Mouse (Mus musculus) right cerebral cortex, postnatal 4 days (tissue): Measurements from ENCODE around the gene Lix1l.

Experiments used
- DNase-seq: peaks from one replicate; pipeline ENCODE4 v3.0.0-alpha.2; 2022

Gene Lix1l

DNA sequence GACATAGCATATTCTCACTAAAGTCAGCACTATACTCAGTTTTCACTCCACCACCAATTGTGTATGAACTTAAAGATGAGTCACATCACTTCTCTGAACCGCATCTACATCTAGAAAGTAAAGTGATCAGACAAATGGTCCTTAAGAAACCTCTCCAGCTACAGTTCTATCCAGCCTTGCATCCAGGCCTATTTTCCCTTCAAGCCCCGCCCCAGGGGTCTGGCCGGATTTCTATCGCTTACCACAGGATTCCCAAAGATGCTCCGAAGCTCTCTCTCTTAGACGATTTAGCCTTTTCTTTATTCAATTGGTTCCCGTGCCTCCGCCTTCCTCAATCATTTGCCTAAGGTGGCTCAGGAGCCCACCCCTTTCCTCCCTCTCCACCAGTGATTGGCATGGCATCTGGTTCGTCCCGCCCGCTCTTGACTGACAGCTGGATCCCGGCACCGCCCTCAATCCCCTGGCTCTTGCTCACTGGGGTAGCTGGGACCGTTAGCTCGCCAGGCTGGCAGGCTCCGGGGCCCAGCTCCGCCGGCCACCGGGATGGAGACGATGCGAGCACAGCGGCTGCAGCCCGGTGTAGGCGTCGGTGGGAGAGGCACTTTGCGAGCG, at the start of gene Lix1l:
TSS of gene Lix1l (plus strand) at position 511 of the 612 bp plus-strand sequence.
- DNase-seq, result peak; percentile 86

DNA sequence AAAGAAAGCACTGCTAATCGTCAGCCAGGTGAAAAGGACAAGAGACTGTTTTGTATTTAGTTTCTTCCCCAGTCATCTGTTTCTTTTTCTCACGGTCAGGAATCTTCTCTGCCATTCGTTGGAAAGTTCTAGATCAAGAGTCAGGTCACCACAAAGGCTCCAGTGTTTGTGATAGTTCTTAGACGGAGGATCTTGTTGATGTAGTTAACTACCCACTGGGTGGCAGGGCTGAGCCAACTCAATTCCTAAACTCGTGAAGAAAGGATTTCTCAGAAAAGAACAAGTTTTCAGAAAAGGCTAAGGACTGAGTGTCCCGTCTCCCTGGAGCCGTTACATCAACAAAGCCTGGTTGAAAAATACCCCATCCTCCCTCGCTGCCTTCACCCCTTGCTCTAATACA, 49.7 kb upstream of the Lix1l start:
- peak; percentile 56 for DNase-seq

DNA sequence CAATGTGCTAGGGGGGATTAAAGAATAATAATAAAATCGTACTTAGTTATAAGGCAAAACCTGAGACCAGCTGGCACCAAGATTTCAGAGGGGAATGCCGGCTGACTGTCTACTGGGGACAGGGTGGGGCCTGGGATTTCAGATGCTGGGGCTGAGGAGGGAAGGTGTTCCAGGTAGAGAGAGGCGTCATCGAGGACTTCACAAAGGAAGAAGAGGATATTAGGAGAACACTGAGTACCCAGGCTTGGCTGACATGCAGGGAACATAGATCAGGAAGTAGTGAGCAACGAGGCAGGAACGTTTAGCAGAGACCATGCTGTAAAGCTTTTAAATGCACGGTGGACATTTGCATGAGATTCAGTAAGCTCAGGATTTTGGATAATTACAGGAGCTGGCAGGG, 49.1 kb upstream of the Lix1l start:
- no peak for DNase-seq

DNA sequence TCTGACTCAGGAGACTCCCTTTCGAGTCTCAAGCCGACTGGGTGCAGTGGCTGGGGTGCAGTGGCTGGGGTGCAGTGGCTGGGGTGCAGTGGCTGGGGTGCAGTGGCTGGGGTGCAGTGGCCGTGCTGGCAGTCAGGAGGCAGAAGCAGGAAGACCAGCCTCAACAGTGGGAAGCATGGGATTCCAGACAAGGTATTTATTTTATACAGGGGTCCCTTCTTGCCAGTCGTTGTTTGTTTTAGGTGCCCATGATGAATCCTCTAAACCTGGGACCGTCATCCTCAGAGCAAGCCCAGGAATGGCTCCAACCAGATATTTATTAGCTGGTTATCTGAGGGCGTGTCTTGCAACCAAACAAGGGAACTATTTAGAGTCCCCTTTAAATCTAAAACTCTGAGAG, 47.3 kb upstream of the Lix1l start:
- no peak for DNase-seq

DNA sequence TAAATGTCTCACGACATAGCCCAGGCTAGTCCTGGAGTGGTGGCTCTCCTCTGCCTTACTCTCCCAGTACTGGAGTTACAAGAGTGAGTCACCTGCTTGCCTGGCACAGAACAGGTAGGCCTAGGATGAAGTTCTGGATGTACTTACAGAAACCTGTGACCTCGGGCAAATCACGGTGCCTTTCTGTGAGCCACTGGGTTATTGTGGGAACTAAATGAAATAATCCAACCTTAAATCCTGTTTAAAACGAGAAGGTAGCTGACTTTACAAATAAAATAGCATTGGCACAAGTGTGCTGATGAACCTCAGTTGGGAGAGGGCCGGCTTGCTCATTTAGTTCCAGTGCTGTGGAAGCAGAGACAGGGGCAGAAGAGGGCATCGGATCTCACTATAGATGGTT, 46.7 kb upstream of the Lix1l start:
- no peak for DNase-seq

DNA sequence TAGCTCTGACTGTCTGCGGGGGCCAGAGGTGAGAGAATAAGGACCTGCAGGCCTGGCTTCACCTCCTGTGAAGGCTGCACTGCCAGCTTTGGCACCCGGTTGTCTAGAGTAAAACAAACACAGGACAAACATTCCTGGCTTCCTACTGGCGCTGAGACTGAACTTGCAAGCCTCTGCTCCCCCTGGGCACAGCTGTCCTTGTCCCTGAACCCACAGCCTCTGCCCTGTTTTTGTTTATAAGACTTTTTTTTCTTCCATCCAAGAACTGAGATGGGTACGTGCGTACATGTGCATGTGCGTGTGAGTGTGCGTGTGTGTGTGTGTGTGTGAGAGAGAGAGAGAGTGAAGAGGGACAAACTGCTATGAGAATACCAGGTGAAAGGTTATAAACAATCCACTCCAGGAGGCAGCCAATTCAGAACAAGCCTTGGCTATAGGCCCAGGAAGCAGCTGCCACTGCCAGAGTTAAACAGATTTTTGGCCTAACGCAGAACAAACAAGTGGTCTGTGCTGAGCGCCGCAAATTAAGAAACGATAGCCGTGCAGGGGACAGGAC, 45.8 kb upstream of the Lix1l start:
- DNase-seq, result no peak

DNA sequence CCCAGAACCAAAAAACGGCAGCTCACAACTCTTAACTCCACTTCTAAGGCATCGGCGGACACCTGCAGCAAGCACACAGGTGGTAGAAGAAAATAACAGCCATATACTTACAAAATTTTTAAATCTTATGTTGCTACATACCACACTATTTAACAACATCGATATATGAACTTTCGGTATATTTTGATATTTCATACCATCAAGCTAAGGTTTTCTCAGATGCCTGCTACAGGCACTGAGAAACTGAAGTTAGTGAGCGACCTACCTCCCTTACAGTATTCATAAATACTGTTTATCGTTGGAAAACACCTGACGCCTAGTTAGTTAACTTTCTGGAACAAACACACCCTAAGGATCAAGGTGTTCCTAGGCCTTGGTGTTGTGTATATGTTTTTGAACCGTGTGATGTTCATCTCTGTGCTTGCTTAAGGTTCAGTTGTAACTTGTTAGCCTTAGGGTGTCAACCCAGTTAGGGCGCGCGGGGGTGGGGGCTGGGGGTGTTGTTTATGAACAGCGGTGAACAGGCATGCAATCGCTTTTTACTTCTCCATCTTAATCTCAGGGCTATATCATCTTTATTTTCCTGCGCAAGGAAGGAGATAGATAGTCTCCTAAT, 44.8 kb upstream of the Lix1l start:
- DNase-seq, result no peak

DNA sequence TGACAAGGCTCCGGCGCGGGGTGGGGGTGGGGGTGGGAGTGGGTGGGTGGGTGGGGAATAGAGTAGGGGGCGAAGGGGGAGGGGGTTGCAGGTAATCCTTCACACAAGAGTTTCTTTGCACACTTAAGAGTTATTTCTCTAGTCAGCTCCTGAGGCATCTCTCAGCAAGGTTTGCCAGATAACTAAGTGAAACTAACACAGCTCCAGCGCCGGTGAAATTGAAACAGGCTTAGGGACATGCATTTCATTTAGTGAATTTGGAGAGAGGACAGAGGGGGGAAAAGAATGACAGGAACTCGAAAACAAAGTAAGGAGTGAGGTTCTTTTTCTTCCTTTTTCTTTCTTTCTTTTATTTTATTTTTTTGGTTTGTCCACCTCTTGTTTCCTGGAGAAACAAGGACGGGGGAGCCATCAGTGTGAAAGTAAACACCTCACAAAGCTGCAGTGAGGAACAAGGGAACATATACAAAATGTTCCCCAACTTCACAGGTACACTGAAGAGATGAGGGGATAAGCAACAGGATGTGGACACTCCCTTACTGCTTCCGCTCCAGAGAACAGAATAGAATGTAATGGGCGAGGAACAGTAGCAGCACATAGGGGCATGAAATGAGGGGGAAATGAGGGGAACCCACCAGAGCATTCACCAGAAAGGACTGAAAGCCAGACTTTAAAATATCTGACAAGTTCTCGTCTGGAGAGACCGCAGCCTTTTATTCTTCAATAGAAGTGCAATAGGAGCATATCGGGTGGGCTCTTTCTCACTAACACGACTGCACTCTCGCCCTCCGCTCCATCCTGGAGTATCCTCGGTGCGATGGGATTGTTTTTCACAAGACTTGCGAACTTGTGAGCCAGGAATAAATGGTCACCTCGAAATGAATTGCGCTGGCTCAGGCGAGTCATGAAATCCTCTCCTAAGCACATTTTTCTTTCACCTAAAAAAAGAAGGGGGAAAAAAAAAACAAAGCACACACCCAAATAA, 44.0 kb upstream of the Lix1l start:
- DNase-seq, result no peak

- peak; percentile 99 for DNase-seq
These were observed 43.3 kb upstream of the Lix1l start, which contains the start of gene Txnip for GRCm38 (mm10) chr3:96557694-96558093. TSS of gene Txnip (plus strand) at chr3:96557957.

DNA sequence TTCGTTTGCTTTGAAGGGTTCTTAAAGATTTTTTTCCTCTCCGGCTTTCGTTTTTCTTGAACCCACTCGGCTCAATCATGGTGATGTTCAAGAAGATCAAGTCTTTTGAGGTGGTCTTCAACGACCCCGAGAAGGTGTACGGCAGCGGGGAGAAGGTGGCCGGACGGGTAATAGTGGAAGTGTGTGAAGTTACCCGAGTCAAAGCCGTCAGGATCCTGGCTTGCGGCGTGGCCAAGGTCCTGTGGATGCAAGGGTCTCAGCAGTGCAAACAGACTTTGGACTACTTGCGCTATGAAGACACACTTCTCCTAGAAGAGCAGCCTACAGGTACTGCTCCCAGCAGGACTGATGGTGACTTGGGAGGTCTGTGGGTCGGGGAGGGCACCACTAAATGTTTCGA, 42.8 kb upstream of the Lix1l start:
- no peak for DNase-seq

DNA sequence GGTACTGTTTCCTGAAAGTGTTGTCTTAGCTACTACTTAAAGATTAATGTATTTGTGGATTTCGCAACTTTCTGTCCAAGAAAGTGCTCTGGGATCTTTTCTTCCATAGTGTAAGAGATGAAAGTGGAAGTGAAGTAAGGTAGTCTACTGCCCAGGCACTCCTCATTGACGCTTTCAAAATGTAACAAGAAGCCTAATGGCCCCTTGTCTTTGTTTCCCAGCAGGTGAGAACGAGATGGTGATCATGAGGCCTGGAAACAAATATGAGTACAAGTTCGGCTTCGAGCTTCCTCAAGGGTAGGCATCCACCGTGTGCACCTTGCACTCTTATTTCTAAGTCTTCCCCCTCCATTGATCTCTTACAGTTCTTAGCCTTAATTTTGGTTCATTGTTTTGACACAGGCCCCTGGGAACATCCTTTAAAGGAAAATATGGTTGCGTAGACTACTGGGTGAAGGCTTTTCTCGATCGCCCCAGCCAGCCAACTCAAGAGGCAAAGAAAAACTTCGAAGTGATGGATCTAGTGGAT, 42.2 kb upstream of the Lix1l start:
- DNase-seq, result no peak

DNA sequence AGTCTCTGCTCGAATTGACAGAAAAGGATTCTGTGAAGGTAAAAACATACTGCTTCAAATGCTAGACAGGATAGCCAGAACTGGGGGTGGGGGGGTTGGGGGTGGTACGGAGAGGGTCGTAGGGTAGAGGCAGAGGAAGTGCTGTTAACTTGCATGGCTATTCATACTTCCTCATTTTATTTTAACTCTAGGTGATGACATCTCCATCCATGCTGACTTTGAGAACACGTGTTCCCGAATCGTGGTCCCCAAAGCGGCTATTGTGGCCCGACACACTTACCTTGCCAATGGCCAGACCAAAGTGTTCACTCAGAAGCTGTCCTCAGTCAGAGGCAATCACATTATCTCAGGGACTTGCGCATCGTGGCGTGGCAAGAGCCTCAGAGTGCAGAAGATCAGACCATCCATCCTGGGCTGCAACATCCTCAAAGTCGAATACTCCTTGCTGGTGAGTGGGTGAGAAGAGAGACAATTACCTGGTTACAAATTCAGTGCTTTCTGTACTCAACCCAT, 41.5 kb upstream of the Lix1l start:
- no peak for DNase-seq

DNA sequence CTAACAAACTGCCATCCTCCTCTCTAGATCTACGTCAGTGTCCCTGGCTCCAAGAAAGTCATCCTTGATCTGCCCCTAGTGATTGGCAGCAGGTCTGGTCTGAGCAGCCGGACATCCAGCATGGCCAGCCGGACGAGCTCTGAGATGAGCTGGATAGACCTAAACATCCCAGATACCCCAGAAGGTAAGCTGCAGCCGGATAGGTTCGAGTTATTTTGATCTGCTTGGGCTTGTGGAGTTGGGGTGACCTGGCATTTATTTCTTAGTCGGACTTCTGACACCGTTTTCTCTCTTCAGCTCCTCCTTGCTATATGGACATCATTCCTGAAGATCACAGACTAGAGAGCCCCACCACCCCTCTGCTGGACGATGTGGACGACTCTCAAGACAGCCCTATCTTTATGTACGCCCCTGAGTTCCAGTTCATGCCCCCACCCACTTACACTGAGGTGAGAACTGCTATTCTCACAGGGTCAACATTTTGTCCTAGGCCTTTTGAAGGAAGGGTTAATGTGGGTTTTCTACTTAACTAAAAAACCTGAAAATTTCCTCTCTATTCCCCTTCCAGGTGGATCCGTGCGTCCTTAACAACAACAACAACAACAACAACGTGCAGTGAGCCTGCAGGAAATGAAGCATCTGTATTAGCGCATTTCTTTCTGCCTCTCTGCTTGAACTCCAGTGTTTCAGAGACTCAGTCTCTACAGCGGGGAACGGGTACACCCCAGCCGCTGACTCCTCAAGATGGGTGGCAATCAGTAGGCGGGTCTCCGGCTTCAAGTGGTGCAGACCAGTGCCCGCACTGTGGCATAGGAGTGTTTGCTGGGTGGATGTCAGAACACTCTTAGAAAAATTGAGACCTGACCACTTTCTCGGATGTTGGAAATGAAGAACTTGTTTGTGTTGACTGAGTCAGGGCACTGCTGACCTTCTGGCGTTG, 40.8 kb upstream of the Lix1l start:
- no peak for DNase-seq

DNA sequence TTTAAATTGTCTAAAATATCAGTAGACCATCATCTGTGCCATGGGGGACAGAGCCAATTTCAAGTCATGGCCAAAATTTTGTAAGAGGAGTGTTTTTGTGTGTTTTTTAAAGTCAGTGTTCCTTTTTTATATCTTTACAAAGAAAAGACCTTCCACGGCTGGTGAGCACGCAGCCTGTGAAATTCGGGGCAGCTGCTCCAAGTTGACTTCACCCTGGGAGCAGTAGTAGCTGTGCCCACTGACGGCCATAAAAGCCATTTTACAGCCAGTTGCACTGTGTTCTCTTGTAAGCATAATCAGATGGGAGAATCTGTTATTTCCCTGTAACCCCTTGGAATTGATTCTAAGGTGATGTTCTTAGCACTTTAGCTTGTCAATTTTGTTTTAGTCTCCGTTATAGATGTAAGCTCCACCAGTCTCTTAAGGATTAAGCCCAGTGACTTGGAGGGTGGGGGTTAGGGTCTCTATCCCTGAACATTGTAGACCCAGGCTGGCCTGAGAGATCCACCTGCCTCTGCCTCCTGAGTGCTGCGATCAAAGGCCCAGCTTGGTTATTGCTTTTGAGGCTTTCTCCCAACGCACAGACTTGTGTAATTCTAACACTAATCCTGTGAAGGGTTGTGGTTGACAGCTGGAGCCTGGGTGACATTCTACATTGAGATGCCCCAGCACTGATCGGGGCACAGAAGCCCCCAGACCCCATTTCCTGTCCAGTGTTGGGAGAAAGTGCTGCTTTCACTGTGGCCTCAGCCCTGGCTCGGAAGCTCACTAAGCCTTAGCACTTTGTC, 39.9 kb upstream of the Lix1l start:
- no peak for DNase-seq

- DNase-seq, result no peak
These were observed 38.8 kb upstream of the Lix1l start for GRCm38 (mm10) chr3:96561946-96562681.

DNA sequence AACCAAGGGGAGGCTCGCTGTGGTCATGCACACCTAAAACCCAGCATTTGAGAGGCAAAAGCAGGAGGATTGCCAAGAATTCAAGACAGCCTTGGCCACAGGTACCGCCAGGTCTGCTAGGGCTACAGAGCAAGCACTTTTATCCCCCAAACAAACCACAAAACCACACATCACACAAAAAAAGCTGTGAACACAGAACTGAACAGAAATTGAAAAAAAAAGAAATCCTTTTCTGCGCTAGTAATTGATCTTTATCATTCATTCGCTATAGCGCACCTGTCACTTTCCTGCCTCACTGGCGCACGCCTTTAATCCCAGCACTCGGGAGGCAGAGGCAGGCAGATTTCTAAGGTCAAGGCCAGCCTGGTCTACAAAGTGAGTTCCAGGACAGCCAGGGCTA, 37.7 kb upstream of the Lix1l start:
- no peak for DNase-seq

DNA sequence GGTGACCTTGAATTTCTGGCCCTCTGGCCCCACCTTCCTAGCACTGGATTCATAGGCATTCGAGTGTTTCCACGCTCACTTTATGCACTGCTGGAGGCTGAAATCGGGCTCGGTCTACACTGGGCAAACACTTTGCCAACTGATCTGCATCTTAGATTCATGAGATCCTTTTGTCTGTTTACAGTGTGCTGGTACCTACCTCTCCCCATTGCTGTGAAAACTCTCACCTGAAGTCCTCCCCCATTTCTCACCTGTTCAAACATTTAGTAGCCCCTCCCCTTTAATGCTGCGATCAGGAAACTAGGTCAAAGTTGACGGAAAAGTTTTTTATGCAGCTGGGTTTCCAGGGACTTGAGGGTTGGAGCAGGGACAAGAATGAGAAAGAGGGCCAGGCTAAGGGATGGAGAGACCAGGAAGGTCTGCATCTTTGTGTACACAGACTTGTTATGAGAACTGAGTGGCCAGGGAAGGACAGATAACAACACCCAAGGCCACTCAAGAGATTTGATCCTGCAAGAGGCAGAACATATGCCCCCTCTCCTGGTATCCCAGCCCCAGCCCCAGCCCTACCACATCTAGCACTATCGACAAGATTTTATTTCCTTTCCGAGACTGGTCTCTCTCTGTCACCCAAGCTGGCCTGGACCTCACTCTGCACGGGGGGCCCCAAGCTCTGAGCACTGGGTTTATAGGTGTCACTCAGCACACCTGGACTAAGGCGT, 36.9 kb upstream of the Lix1l start:
- no peak for DNase-seq

- no peak for DNase-seq
These were observed 36.3 kb upstream of the Lix1l start for GRCm38 (mm10) chr3:96564633-96565032.

- no peak for DNase-seq
These were observed 35.8 kb upstream of the Lix1l start for GRCm38 (mm10) chr3:96565105-96565504.
